ENCODE assay signal across 8 mouse cellular contexts in the genomic region with DNA sequence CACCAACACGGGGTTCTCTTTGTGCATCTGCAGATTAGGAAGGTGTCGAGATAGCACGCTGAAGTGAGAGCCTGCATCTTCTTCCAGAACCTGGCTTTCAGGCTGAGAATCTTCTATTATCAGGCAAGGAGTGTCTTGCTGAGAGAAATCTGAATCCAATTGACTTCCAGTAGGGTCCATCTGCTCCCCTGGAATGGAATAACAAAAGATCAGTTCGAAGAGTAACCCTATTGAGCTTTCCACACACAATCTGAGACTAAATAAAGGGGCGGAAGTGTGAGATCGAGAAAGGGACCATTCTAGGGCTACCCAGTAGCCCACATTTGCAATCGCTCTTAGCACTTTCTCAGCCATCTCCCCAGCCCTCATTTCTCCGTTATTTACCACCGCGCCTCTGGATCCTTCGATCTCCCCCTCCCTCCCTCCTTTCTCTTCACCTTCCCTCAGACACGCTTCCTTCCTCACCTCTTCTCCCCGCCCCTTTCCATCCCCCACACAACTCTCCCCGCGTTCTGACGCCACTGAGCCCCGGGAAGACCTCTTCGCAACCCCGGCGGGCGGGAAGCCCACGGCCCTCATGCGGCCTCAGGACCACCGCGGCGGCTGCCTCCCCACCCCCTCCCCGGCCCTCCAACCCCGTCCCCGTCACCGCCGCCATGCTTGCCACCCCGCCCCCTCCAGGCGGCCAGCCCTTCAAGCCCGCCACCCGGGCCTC. TPM values are rescaled to one million over a fixed set of nuclear protein-coding genes. Genes with fewer than 3 reads are reported as not detected.
DNase-seq lines count a peak whose midpoint lies in the region; ATAC-seq and TF ChIP-seq lines count a peak whose summit lies in the region.

No protein-coding gene starts in this region.

- peaks cover 3% of the 10 kb centered on the region for H3K36me3 ChIP-seq in hindbrain, embryonic 11.5 days (ENCODE audit: control insufficient read depth, insufficient read depth, low read length)
- peaks cover 45% of the 10 kb centered on the region for H3K36me3 ChIP-seq in midbrain, embryonic 10.5 days

- DNase-seq in lung, adult 2 months = no peak
- DNase-seq in lung, postnatal 36 days = no peak
- DNase-seq in hindbrain, embryonic 11.5 days (ENCODE audit: low spot score) = no peak
- no peak for DNase-seq in midbrain, embryonic 10.5 days (ENCODE audit: low spot score)
- DNase-seq in layer of hippocampus, postnatal 10 days (ENCODE audit: low spot score in 2 of 2) = no peak
- no peak for DNase-seq in Muller cell, postnatal 12 days (ENCODE audit: inconsistent ontology term)
- no peak for DNase-seq in frontal cortex, postnatal 14 days (ENCODE audit: low spot score in 2 of 2)

- no peak for TF ChIP-seq CTCF in lung, adult 2 months (IDR thresholded peaks at IDR 0.05; ENCODE audit: insufficient read depth, low read length)

- H3K4me3 ChIP-seq in lung, adult 2 months (replicated peaks; ENCODE audit: extremely low read depth, low read depth, low read length) = peak overlapping the region; percentile 75
- peak overlapping the region; percentile 85 for H3K4me3 ChIP-seq in brown adipose tissue, adult 24 weeks (ENCODE audit: insufficient read depth, low read depth, low read length)
- peak overlapping the region; percentile 85 for H3K4me3 ChIP-seq in hindbrain, embryonic 11.5 days (ENCODE audit: low read depth, low read length)
- peak overlapping the region; percentile 98 for H3K4me3 ChIP-seq in midbrain, embryonic 10.5 days

- H3K4me1 ChIP-seq in lung, adult 2 months (ENCODE audit: control insufficient read depth, insufficient read depth, low read length) = no peaks in the 10 kb centered on the region
- no peaks in the 10 kb centered on the region for H3K4me1 ChIP-seq in brown adipose tissue, adult 24 weeks (ENCODE audit: control insufficient read depth, insufficient read depth, insufficient read length, low read length)
- no peaks in the 10 kb centered on the region for H3K4me1 ChIP-seq in hindbrain, embryonic 11.5 days (replicated peaks; ENCODE audit: control insufficient read depth, insufficient read depth, low read length)
- peaks cover 36% of the 10 kb centered on the region for H3K4me1 ChIP-seq in midbrain, embryonic 10.5 days

- WGBS in lung, adult 2 months = 3% methylated on average over 35 of the region's 35 CpGs
- under 1% methylated on average over 29 of the region's 35 CpGs for WGBS in hindbrain, embryonic 11.5 days
- WGBS in midbrain, embryonic 10.5 days = under 1% methylated on average over 35 of the region's 35 CpGs

- ATAC-seq in hindbrain, embryonic 11.5 days (ENCODE audit: low FRiP score) = peak; percentile 85

- H3K27me3 ChIP-seq in hindbrain, embryonic 11.5 days (ENCODE audit: control insufficient read depth, insufficient read depth, low read length) = no peaks in the 10 kb centered on the region
- H3K27me3 ChIP-seq in midbrain, embryonic 10.5 days (ENCODE audit: low read depth, poor library complexity, severe bottlenecking) = no peaks in the 10 kb centered on the region

- no peaks in the 10 kb centered on the region for H3K9me3 ChIP-seq in hindbrain, embryonic 11.5 days (ENCODE audit: control insufficient read depth, low read length)
- no peaks in the 10 kb centered on the region for H3K9me3 ChIP-seq in midbrain, embryonic 10.5 days (replicated peaks)

- peak overlapping the region; percentile 58 for H3K27ac ChIP-seq in brown adipose tissue, adult 24 weeks (replicated peaks; ENCODE audit: low read depth, low read length)
- H3K27ac ChIP-seq in hindbrain, embryonic 11.5 days (ENCODE audit: low read depth, low read length) = peak overlapping the region; percentile 91
- H3K27ac ChIP-seq in midbrain, embryonic 10.5 days (replicated peaks) = peak overlapping the region; percentile 99

- peak overlapping the region; percentile 83 for H3K9ac ChIP-seq in hindbrain, embryonic 11.5 days (ENCODE audit: low read depth, low read length)

- TF ChIP-seq POLR2A in lung, adult 2 months (IDR thresholded peaks at IDR 0.05; ENCODE audit: borderline replicate concordance, extremely low read depth, low read depth, low read length) = no peak

- peak overlapping the region; percentile 49 for H3K4me2 ChIP-seq in hindbrain, embryonic 11.5 days (replicated peaks; ENCODE audit: low read depth, low read length)

RNA-seq across cellular contexts. Expression of a gene that starts 0.5 kb away (rescaled TPM):
- 15.5 and 28.1 TPM in 2 replicates for polyA plus RNA-seq in lung, adult 2 months (2012; rRNA removed)
- polyA plus RNA-seq in brown adipose tissue, adult 24 weeks (2012; ENCODE audit: insufficient read depth, insufficient read length, missing spikeins) = 8.7 and 12.8 TPM in 2 replicates
- polyA plus RNA-seq in hindbrain, embryonic 11.5 days (2014; fragmentation: Nextera tagmentation; extraction: Ambion mirVana) = 132 and 164 TPM in 2 replicates
- polyA plus RNA-seq in midbrain, embryonic 10.5 days (2016; fragmentation: Nextera tagmentation; extraction: Ambion mirVana) = 115 and 146 TPM in 2 replicates
- 100 to 1,000 TPM; 157 to 174 TPM for total RNA-seq in layer of hippocampus, postnatal 10 days (2021)

RNA-seq across cellular contexts. Expression of a gene that starts 18.7 kb away (rescaled TPM):
- 4.6 and 4.7 TPM in 2 replicates for polyA plus RNA-seq in lung, adult 2 months (2012; rRNA removed)
- 1.2 and 1.5 TPM in 2 replicates for polyA plus RNA-seq in brown adipose tissue, adult 24 weeks (2012; ENCODE audit: insufficient read depth, insufficient read length, missing spikeins)
- polyA plus RNA-seq in hindbrain, embryonic 11.5 days (2014; fragmentation: Nextera tagmentation; extraction: Ambion mirVana) = 14.9 and 20.8 TPM in 2 replicates
- 7.8 and 11.4 TPM in 2 replicates for polyA plus RNA-seq in midbrain, embryonic 10.5 days (2016; fragmentation: Nextera tagmentation; extraction: Ambion mirVana)
- total RNA-seq in layer of hippocampus, postnatal 10 days (2021) = 100 to 1,000 TPM; 353 to 370 TPM
